Mouse (Mus musculus) embryonic facial prominence, embryonic 14.5 days (tissue): ENCODE data around the gene Trpm1. TPM values are rescaled to one million over a fixed set of nuclear protein-coding genes. Genes with fewer than 3 reads are reported as not detected.
"Not testable (repeated sequence)": the region's sequence is repeated elsewhere in the genome, so short reads cannot be mapped to it uniquely, and the experiment has no call there.

Experiments used
- ATAC-seq: fragments of 200-750 bp; cut with Nextera tagmentation; 2 replicates; pipeline ENCODE4 v1.8.0; 2017; ENCODE audit warnings: low read depth, moderate number of reproducible peaks, moderate TSS enrichment
- DNase-seq: peaks from one replicate; pipeline ENCODE4 v3.0.0-alpha.2; 2015; ENCODE audit warnings: low spot score
- H3K27ac ChIP-seq: fragments of 300-500 bp; sonication (generic); replicated peaks from 2 replicates; pipeline ENCODE4 v1.5.1; 2014; ENCODE audit warnings: low read depth, mild to moderate bottlenecking, low read length, moderate library complexity
- H3K27me3 ChIP-seq: fragments of 300-500 bp; sonication (generic); replicated peaks from 2 replicates; pipeline ENCODE4 v1.6.1; 2014; ENCODE audit warnings: low read length; ENCODE audit not compliant: control insufficient read depth, insufficient read depth
- H3K36me3 ChIP-seq: fragments of 300-500 bp; sonication (generic); 2 replicates; pipeline ENCODE4 v1.6.1; 2014; ENCODE audit warnings: low read length, mixed read lengths; ENCODE audit not compliant: control insufficient read depth, insufficient read depth
- H3K4me1 ChIP-seq: fragments of 300-500 bp; sonication (generic); 2 replicates; pipeline ENCODE4 v1.6.1; 2014; ENCODE audit warnings: antibody characterized with exemption, low read length; ENCODE audit not compliant: control insufficient read depth, insufficient read depth
- H3K4me2 ChIP-seq: fragments of 300-500 bp; sonication (generic); 2 replicates; pipeline ENCODE4 v1.6.1; 2014; ENCODE audit warnings: low read depth, mild to moderate bottlenecking, low read length, moderate library complexity, mixed read lengths
- H3K4me3 ChIP-seq: fragments of 300-500 bp; sonication (generic); 2 replicates; pipeline ENCODE4 v1.5.1; 2014; ENCODE audit warnings: low read depth, mild to moderate bottlenecking, low read length
- H3K9ac ChIP-seq: fragments of 300-500 bp; sonication (generic); 2 replicates; pipeline ENCODE4 v1.6.1; 2014; ENCODE audit warnings: low read depth, mild to moderate bottlenecking, low read length, moderate library complexity, mixed read lengths
- H3K9me3 ChIP-seq: fragments of 300-500 bp; sonication (generic); 2 replicates; pipeline ENCODE4 v1.6.1; 2016; ENCODE audit warnings: low read length; ENCODE audit not compliant: control insufficient read depth
- WGBS: fragments of 180-500 bp; shearing (Covaris S2); extraction: QIAGEN DNeasy Blood & Tissue Kit; methylation state at CpG from one replicate; pipeline ENCODE4 v1.1.7; 2014; 5-methylcytosine and 5-hydroxymethylcytosine counted together
- polyA plus RNA-seq: library from polyadenylated mRNA; unstranded; fragments of >200 nt; fragmentation: Nextera tagmentation; extraction: Ambion mirVana; gene quantifications from 2 replicates; pipeline ENCODE4 v1.2.1, GENCODE M21; 2014

Gene Trpm1
- polyA plus RNA-seq = 1.7 and 1.8 TPM in 2 replicates

DNA sequence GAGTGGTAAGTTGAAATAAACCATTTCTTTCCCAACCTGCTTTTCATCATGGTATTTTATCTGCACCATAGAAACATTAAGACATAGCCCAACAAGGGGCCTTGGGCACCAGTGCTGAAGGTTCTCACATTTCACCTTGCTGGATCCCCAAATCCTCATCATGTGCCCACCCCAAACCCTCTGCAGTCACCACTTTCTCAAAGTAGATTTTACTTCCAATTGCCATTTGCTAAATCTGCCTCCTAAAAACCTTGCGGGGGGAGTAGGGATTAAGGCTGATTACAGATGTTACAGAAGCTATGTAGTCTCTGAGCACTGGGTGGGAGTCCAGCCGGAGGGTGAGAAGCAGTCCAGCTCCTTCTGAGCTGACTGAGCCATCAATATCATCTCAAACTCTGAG, at the start of gene Trpm1:
Gene Trpm1, plus strand, starts transcription at position 301 of the 400 bp plus-strand sequence.
- no peaks in the 10 kb centered on the region for H3K4me1 ChIP-seq
- H3K36me3 ChIP-seq = no peaks in the 10 kb centered on the region
- no peak within 1 kb of the TSS for H3K27ac ChIP-seq
- no peaks in the 10 kb centered on the region for H3K9me3 ChIP-seq
- ATAC-seq (no peak), DNase-seq (no peak)
- no peak within 1 kb of the TSS for H3K4me2 ChIP-seq
- H3K27me3 ChIP-seq = no peaks in the 10 kb centered on the region
- no peak within 1 kb of the TSS for H3K9ac ChIP-seq
- H3K4me3 ChIP-seq = no peak within 1 kb of the TSS
- 79% methylated on average over 2 of the region's 2 CpGs for WGBS

DNA sequence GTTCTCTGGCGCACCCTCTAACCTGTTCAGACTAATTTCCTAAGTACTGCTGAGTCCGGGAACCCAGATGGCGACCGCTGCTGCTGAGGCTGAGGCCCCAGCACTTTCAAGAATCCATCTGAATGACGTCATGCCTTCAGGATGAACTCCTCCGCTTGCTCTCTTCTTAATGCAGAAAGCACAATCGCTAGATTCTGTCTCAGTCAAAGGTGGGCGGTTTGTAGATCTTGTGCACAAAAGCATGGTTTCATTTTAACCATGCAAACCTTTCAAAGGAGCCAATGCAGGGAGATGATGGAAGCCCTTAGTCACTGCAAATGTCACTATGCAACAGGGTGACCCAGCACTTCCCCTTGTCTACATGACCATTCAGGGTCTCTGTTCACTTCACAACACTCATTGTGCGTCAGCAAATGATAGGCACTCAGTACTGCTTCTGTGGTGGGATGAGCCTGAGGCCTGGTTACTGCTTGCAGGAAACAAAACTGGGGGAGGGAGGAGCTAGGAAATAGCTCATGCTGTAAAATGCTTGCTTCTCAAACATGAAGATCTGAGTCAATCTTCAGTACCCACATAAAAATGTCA, 31.4 kb upstream of the Trpm1 start:
- Histone ChIP-seq H3K4me1 (no peaks in the 10 kb centered on the region), H3K9ac (no peak overlapping the region), H3K4me2 (no peak overlapping the region), H3K4me3 (no peak overlapping the region), H3K9me3 (no peaks in the 10 kb centered on the region), H3K36me3 (no peaks in the 10 kb centered on the region), H3K27me3 (no peaks in the 10 kb centered on the region), H3K27ac (no peak overlapping the region)
- ATAC-seq (no peak), DNase-seq (no peak)
- 79% methylated on average over 9 of the region's 9 CpGs for WGBS

DNA sequence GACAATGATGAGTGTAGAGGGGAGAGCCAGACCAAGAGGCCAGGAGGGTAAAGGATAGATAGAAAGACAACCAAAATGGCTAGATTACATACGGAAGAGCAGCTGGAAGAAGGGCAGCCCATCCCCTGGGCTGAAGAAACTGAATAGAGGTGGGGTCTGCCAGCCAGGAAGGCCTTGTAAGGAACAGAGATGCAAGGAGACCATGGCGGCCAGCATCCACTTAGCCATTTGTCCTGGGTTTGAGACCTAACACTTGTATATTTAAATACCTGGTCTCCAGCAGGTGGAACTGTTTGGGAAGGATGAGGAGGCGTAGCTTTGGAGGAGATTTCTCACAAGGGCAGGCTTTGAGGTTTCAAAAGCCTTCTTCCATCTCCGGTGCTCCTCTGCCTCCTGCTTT, 29.9 kb upstream of the Trpm1 start:
- ATAC-seq (no peak), DNase-seq (no peak)
- Histone ChIP-seq H3K27ac (no peak overlapping the region), H3K9ac (no peak overlapping the region), H3K4me1 (no peaks in the 10 kb centered on the region), H3K4me2 (no peak overlapping the region), H3K27me3 (no peaks in the 10 kb centered on the region), H3K4me3 (no peak overlapping the region), H3K9me3 (no peaks in the 10 kb centered on the region), H3K36me3 (no peaks in the 10 kb centered on the region)
- WGBS = 83% methylated on average over 4 of the region's 4 CpGs

DNA sequence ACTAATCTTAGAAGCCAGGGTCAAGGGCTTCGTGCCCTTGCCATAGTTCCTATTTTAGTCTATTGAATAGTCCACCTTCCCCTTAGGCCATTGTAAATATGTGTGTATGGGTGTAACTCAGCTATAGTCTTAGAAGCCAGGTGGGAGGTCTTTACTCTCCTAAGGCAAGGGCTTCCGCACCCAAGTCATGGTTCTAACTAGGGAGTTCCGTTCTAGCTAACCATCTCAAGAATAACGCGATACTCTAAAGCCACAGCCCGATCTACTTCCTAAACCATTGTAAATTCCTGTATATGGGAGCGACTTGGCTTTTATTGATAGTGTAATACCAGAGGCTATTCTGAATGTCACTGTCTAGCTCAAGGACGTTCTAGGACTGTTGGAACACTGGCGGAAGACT, 27.6 kb upstream of the Trpm1 start:
- WGBS = 95% methylated on average over 8 of the region's 9 CpGs

DNA sequence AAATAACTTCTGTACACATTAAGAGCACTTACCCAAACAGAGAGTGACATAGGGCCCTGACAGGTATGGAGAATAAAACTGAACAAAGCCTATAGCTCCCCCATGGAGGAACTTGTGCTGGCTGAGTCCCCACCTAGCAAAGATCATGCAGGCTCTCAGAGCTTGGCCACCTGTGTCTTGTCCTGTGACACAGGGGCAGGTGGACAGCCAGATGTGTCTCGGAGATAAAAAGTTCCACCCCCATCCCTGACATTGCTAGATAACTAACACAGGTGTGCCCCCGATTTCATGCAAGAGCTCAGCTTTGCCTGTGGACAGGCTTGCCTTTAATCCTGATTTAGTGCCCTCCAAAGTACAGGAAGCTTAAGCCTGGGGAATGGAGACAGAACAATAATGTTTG, 13.8 kb upstream of the Trpm1 start:
- H3K4me1 ChIP-seq = no peaks in the 10 kb centered on the region
- WGBS = 79% methylated on average over 2 of the region's 2 CpGs
- no peaks in the 10 kb centered on the region for H3K9me3 ChIP-seq
- H3K9ac ChIP-seq = no peak overlapping the region
- no peak overlapping the region for H3K27ac ChIP-seq
- ATAC-seq (no peak), DNase-seq (no peak)
- no peak overlapping the region for H3K4me2 ChIP-seq
- no peak overlapping the region for H3K4me3 ChIP-seq
- no peaks in the 10 kb centered on the region for H3K27me3 ChIP-seq
- H3K36me3 ChIP-seq = no peaks in the 10 kb centered on the region

More for the DNA sequence above, 27.6 kb upstream of the Trpm1 start:
- H3K4me3 ChIP-seq, DNase-seq, H3K9ac ChIP-seq, H3K27me3 ChIP-seq, H3K4me2 ChIP-seq, H3K9me3 ChIP-seq, ATAC-seq, H3K36me3 ChIP-seq, H3K27ac ChIP-seq, H3K4me1 ChIP-seq: not testable (repeated sequence)

DNA sequence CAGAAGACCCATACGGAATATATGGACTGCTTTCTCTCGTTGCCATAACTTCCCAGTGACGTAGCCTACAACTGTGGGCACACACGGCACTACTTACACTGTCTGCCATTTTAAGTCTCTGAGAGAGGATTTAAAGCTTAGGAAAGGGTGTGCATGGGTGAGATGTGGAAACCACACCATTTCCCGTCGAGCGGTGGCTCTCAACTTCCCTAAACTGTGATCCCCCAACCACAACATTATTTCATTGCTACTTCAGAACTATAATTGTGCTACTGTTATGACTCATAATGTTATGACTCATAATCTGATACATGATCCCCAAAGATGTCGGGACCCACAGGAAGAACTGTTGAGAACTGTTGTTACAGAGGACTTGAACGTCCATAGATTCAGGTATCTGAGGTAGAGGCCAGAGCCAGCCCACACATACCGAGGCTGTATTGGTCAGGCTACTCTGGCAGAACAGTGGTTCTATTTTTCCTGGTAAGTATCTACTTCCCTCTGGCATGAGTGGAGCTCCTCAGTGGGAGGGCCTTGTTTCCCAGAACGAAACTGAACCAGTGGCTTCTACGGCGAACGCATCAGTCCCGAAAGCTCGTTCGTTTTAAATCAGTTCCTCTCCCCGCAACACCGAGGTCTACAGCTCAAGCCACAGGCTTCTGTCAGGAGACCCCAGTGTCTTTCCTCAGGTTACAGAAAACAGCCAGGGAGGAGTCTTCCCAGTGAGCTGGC, 12.2 kb upstream of the Trpm1 start:
- Histone ChIP-seq H3K9ac (no peak overlapping the region), H3K4me2 (no peak overlapping the region), H3K27me3 (no peaks in the 10 kb centered on the region), H3K27ac (no peak overlapping the region), H3K4me1 (no peaks in the 10 kb centered on the region), H3K36me3 (no peaks in the 10 kb centered on the region), H3K4me3 (no peak overlapping the region), H3K9me3 (no peaks in the 10 kb centered on the region)
- DNase-seq = no peak
- 80% methylated on average over 19 of the region's 19 CpGs for WGBS
- no peak for ATAC-seq

DNA sequence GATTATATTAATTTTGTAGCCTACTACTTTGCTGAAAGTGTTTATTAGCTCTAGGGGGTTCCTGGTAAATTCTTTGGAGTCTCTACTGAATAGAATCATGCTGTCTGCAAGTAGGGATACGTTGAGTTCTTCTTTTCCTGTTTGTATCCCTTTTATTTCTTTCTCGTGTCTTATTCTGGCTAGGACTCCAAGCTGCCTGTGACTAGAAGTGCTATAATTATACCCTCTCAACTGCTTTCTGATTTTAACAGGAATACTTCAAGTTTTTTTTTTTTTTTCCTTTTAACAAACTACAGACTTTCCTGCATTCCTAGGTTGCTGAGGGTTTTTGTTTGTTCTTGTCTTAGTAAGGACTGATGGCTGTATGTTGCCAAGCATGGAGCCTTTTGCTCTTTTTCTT, 4.3 kb upstream of the Trpm1 start:
- H3K4me1 ChIP-seq = no peaks in the 10 kb centered on the region
- WGBS = 47% methylated on average over 2 of the region's 2 CpGs
- no peak overlapping the region for H3K27ac ChIP-seq
- ATAC-seq (no peak), DNase-seq (no peak)
- H3K9me3 ChIP-seq = no peaks in the 10 kb centered on the region
- H3K4me3 ChIP-seq = no peak overlapping the region
- no peak overlapping the region for H3K9ac ChIP-seq
- no peaks in the 10 kb centered on the region for H3K36me3 ChIP-seq
- H3K27me3 ChIP-seq = no peaks in the 10 kb centered on the region
- H3K4me2 ChIP-seq = no peak overlapping the region

DNA sequence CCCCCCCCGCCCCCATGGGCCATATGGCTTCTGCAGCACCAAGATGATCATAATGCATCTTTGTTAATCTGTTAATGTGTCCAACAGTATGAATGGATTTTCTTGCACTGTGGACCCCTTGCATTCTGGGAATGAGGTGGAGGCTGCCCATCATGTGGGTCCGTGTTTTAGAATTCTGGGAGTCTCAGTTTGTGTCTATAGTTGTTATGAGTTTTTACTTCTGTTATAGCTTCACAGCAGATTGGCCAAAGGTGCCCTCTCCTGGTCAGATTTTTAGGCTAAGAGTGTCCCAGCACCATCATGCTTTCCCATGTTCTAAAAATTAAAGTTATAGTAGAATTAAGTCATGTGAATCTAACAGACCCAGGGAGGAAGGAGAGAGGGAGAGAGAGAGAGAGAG, 3.9 kb upstream of the Trpm1 start:
- Histone ChIP-seq H3K4me3 (no peak overlapping the region), H3K36me3 (no peaks in the 10 kb centered on the region), H3K4me1 (no peaks in the 10 kb centered on the region), H3K27ac (no peak overlapping the region), H3K9ac (no peak overlapping the region), H3K4me2 (no peak overlapping the region), H3K27me3 (no peaks in the 10 kb centered on the region), H3K9me3 (no peaks in the 10 kb centered on the region)
- 58% methylated on average over 2 of the region's 2 CpGs for WGBS
- no peak for DNase-seq
- ATAC-seq = no peak
